Mouse (Mus musculus) erythroblast, embryonic 14.5 days (primary cell): ENCODE measurements around the gene 4930523C07Rik. TPM values are rescaled to one million over a fixed set of nuclear protein-coding genes. Genes with fewer than 3 reads are reported as not detected.
A peak's percentile ranks its signal among the peaks of the same experiment; 100 is the strongest.

ENCODE experiments used
- H3K27me3 ChIP-seq: 2 replicates; pipeline ENCODE4 v1.6.1; 2012; ENCODE audit warnings: inconsistent platforms; ENCODE audit not compliant: control insufficient read depth
- H3K36me3 ChIP-seq: 2 replicates; pipeline ENCODE4 v1.6.1; 2012; ENCODE audit warnings: mild to moderate bottlenecking, inconsistent platforms; ENCODE audit not compliant: control insufficient read depth
- H3K4me1 ChIP-seq: 2 replicates; pipeline ENCODE4 v1.6.1; 2012; ENCODE audit warnings: inconsistent platforms; ENCODE audit not compliant: control insufficient read depth
- H3K4me3 ChIP-seq: replicated peaks from 2 replicates; pipeline ENCODE3; 2012; ENCODE audit warnings: moderate library complexity, mild to moderate bottlenecking, inconsistent platforms
- H3K9me3 ChIP-seq: 2 replicates; pipeline ENCODE4 v1.6.1; 2012; ENCODE audit warnings: low read length, inconsistent platforms, mixed read lengths; ENCODE audit not compliant: control insufficient read depth
- GATA1 ChIP-seq: IDR thresholded peaks from 2 replicates; pipeline ENCODE4 v1.6.1; 2012; ENCODE audit warnings: low read length, inconsistent platforms, mixed read lengths
- TAL1 ChIP-seq: IDR thresholded peaks from 3 replicates; pipeline ENCODE4 v1.6.1; 2012; ENCODE audit warnings: low read length, inconsistent platforms, mixed read lengths
- polyA plus RNA-seq: library from polyadenylated mRNA; stranded (reverse); fragments of >175 nt; gene quantifications from 2 replicates; pipeline ENCODE4 v1.2.3, GENCODE M21; 2012

Gene 4930523C07Rik
- 3.7 and 4.4 TPM in 2 replicates for polyA plus RNA-seq

DNA sequence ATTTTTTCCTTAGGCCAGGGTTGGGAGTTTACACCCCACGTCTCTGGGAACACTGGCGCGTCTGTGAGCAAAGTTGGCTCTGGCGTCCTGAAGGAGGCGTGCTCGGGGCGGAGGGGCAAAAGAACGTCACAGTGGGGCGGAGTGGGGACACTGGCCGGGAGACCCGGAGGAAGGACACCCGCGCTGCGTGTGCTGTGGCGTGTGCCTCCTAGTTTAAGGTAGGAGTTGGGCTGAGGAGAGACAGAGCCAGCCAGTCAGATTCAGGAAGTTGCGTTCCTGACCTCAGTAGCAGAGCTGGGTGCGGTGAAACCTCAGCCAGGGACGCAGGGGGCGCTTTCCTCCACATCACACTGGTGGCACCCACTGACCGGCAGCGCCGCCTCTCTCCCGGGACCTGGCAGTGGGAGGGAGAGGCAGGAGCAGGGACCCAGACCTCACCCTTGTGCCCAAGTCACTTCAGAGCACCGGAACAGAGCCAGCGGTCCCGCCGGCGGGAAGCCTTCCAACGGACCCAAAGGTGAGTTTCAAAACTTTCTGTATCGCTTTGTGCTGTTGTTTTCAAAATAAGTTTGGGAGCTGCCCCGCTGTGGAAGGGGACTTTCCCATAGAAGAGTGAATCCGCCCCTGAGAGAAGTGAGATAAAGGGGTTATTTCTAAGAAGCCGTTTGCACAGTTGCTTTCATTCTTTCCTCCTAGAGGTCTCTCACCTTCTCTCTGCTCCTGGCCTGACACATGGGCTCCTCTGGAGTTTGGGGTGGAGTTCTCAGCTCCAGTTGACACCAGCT, at the start of gene 4930523C07Rik:
4930523C07Rik (plus strand) TSS at position 146 of the 785 bp plus-strand sequence.
- Histone ChIP-seq H3K36me3 (peaks cover 35% of the 10 kb centered on the region), H3K4me3 (peak within 1 kb of the TSS; percentile 97), H3K27me3 (peaks cover 9% of the 10 kb centered on the region), H3K4me1 (peaks cover 72% of the 10 kb centered on the region), H3K9me3 (no peaks in the 10 kb centered on the region)
- TF ChIP-seq GATA1: no peak
- TF ChIP-seq TAL1: no peak

- Histone ChIP-seq H3K36me3 (no peaks in the 10 kb centered on the region), H3K4me3 (no peak overlapping the region), H3K4me1 (no peaks in the 10 kb centered on the region), H3K9me3 (no peaks in the 10 kb centered on the region), H3K27me3 (no peaks in the 10 kb centered on the region)
- TF ChIP-seq TAL1: no peak
Observed at GRCm38 (mm10) chr1:159997329-159997728, 46.9 kb upstream of the 4930523C07Rik start.

DNA sequence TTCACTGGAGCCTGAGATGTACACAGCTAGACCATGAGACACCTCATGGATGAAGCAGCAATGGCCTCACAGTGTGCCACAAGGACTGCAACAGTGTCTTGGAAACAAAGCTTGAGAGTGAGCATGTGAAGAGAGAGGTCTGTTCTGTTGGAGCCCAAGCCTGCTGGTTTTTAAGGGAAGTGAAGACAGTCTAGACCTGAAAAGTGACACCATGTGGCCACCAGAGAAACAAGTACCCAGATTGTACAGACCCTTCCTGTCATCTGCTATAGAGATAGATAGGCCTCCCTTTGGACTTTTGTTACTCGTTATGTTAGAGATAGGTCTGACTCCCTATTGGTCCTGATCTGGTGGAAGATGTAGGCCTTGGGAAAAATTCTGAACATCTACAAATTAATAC, 45.8 kb upstream of the 4930523C07Rik start:
- Histone ChIP-seq H3K9me3 (no peaks in the 10 kb centered on the region), H3K4me1 (no peaks in the 10 kb centered on the region), H3K27me3 (no peaks in the 10 kb centered on the region), H3K36me3 (no peaks in the 10 kb centered on the region), H3K4me3 (no peak overlapping the region)
- no peak for TF ChIP-seq GATA1
- no peak for TF ChIP-seq TAL1

GRCm38 (mm10) chr1:159999232-159999631, 45.0 kb upstream of the 4930523C07Rik start:
- Histone ChIP-seq H3K27me3 (no peaks in the 10 kb centered on the region), H3K36me3 (no peaks in the 10 kb centered on the region), H3K4me1 (no peaks in the 10 kb centered on the region), H3K9me3 (no peaks in the 10 kb centered on the region), H3K4me3 (no peak overlapping the region)
- no peak for TF ChIP-seq GATA1
- TF ChIP-seq TAL1: no peak

DNA sequence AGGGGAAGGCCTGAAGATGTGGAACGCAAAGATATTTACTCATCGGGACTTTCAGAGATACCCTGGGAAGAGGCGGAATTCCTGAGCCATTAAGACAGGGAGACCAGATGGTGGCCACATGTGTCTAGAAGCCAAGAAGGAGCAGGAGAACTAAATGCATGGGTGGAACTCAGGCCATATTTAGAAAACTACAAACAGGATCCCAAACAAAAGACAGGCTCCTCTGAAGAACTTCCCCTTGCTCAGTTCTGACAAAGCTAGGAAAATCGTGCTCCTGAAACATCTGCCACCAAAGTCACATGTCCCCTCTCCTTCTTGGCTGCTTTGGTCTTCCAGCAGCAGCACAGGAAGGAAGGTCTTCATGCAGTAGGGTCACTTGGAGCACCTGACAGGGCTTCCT, 38.9 kb upstream of the 4930523C07Rik start:
- H3K27me3 ChIP-seq: 0 out of 2 replicates have a peak, but pooled peaks cover 2% of the 10 kb centered on the region
- no peaks in the 10 kb centered on the region for H3K9me3 ChIP-seq
- H3K4me1 ChIP-seq: no peaks in the 10 kb centered on the region
- no peak overlapping the region for H3K4me3 ChIP-seq
- TF ChIP-seq GATA1 (no peak), TAL1 (no peak)
- no peaks in the 10 kb centered on the region for H3K36me3 ChIP-seq

GRCm38 (mm10) chr1:160006919-160007588, 37.1 kb upstream of the 4930523C07Rik start:
- no peaks in the 10 kb centered on the region for H3K4me1 ChIP-seq
- no peak overlapping the region for H3K4me3 ChIP-seq
- no peaks in the 10 kb centered on the region for H3K36me3 ChIP-seq
- TF ChIP-seq GATA1: no peak
- no peak for TF ChIP-seq TAL1
- H3K27me3 ChIP-seq: 0 out of 2 replicates have a peak, but pooled peaks cover 2% of the 10 kb centered on the region
- H3K9me3 ChIP-seq: no peaks in the 10 kb centered on the region

- H3K27me3 ChIP-seq: 0 out of 2 replicates have a peak, but pooled peaks cover 2% of the 10 kb centered on the region
- H3K4me3 ChIP-seq: no peak overlapping the region
- no peaks in the 10 kb centered on the region for H3K36me3 ChIP-seq
- no peaks in the 10 kb centered on the region for H3K4me1 ChIP-seq
- TF ChIP-seq TAL1 (no peak), GATA1 (no peak)
- H3K9me3 ChIP-seq: no peaks in the 10 kb centered on the region
Observed at GRCm38 (mm10) chr1:160013042-160013441, 31.1 kb upstream of the 4930523C07Rik start.

- H3K36me3 ChIP-seq: no peaks in the 10 kb centered on the region
- no peaks in the 10 kb centered on the region for H3K9me3 ChIP-seq
- no peak for TF ChIP-seq TAL1
- no peak for TF ChIP-seq GATA1
- peaks cover 27% of the 10 kb centered on the region for H3K4me1 ChIP-seq
- no peak overlapping the region for H3K4me3 ChIP-seq
- H3K27me3 ChIP-seq: peaks cover 4% of the 10 kb centered on the region
Observed at GRCm38 (mm10) chr1:160024339-160024980, 19.7 kb upstream of the 4930523C07Rik start.

DNA sequence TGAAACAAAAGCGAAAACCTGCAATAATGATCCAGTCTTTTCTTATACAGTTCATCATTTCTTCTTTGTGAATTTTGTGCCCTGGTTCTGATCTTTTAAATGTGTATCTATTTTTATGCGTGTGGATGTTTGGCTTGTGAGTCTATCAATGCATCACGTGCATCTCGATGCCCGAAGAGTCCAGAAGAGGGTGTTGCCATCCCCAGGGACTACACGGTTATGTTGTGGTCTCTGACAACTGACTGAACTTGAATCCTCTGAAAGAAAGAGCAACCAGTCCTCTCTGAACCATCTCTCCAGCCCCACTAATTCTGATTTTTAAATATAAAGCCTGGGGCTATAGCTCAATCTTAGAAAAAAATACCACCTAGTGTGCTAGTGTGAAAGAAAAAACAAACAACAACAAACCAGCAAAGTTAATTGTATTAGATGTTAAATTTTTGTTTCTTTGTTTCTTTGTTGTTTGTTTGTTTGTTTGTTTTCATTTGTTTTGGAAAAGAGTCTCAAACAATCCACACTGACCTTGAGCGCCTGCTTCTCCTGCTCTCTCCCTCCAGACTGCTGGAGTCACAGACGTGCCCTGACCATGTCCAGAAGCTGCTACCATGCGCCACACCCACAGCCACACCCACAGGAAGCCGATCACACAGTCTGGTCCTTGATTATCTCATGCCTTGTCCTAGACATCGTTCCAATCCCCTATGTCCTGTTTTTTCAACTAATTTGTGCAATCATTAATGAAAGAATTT, 18.9 kb upstream of the 4930523C07Rik start:
- no peak for TF ChIP-seq GATA1
- TF ChIP-seq TAL1: no peak
- Histone ChIP-seq H3K4me1 (peaks cover 29% of the 10 kb centered on the region), H3K36me3 (no peaks in the 10 kb centered on the region), H3K4me3 (peak overlapping the region; percentile 33), H3K9me3 (no peaks in the 10 kb centered on the region), H3K27me3 (peaks cover 4% of the 10 kb centered on the region)
